Mouse (Mus musculus): ENCODE measurements around the gene Olfr652. TPM values are rescaled to one million over a fixed set of nuclear protein-coding genes. Genes with fewer than 3 reads are reported as not detected.

Olfr652 gene
- total and polyA plus RNA-seq, 3 experiments, result not detected

Other genes with a start within 250 kb of the Olfr652 start
- gene Trim12a, start 245.4 kb upstream of the Olfr652 start, total RNA-seq (2012; rRNA removed), result 11.3 and 14.6 TPM in 2 replicates
- 18.3 and 20.5 TPM in 2 replicates for gene Trim12a, start 245.4 kb upstream of the Olfr652 start, total RNA-seq (2014; rRNA removed)
- 33.4 and 36.6 TPM in 2 replicates for gene Trim12a, start 245.4 kb upstream of the Olfr652 start, polyA plus RNA-seq (2012; ENCODE audit: insufficient read length, low read depth)
- gene Trim34b, start 231.4 kb upstream of the Olfr652 start, total RNA-seq (2012; rRNA removed), result not detected in 2 replicates
- 0.22 TPM in 1 of 2 replicates, not detected in the other for gene Trim34b, start 231.4 kb upstream of the Olfr652 start, total RNA-seq (2014; rRNA removed)
- not detected in 2 replicates for gene Trim34b, start 231.4 kb upstream of the Olfr652 start, polyA plus RNA-seq (2012; ENCODE audit: insufficient read length, low read depth)
- gene Trim12c, start 207.5 kb upstream of the Olfr652 start, total RNA-seq (2012; rRNA removed), result 8.1 and 9.9 TPM in 2 replicates
- 17.7 and 19.1 TPM in 2 replicates for gene Trim12c, start 207.5 kb upstream of the Olfr652 start, total RNA-seq (2014; rRNA removed)
- gene Trim12c, start 207.5 kb upstream of the Olfr652 start, polyA plus RNA-seq (2012; ENCODE audit: insufficient read length, low read depth), result 16.7 and 17.7 TPM in 2 replicates
- gene Trim30b, start 191.0 kb upstream of the Olfr652 start, total RNA-seq (2012; rRNA removed), result 0.97 and 1.1 TPM in 2 replicates
- 4.4 and 5.6 TPM in 2 replicates for gene Trim30b, start 191.0 kb upstream of the Olfr652 start, total RNA-seq (2014; rRNA removed)
- 4.6 and 5.3 TPM in 2 replicates for gene Trim30b, start 191.0 kb upstream of the Olfr652 start, polyA plus RNA-seq (2012; ENCODE audit: insufficient read length, low read depth)
- not detected in 2 replicates for gene Trim30c, start 160.1 kb upstream of the Olfr652 start, total RNA-seq (2012; rRNA removed)
- gene Trim30c, start 160.1 kb upstream of the Olfr652 start, total RNA-seq (2014; rRNA removed), result 0.12 TPM in 1 of 2 replicates, not detected in the other
- gene Trim30c, start 160.1 kb upstream of the Olfr652 start, polyA plus RNA-seq (2012; ENCODE audit: insufficient read length, low read depth), result 0.18 TPM in 1 of 2 replicates, not detected in the other
- gene Trim30a, start 95.7 kb upstream of the Olfr652 start, total RNA-seq (2012; rRNA removed), result 14.1 and 17.1 TPM in 2 replicates
- gene Trim30a, start 95.7 kb upstream of the Olfr652 start, total RNA-seq (2014; rRNA removed), result 41.6 and 48.3 TPM in 2 replicates
- gene Trim30a, start 95.7 kb upstream of the Olfr652 start, polyA plus RNA-seq (2012; ENCODE audit: insufficient read length, low read depth), result 35.2 and 36.7 TPM in 2 replicates
- 7.8 and 8.3 TPM in 2 replicates for gene Trim30d, start 53.1 kb upstream of the Olfr652 start, total RNA-seq (2012; rRNA removed)
- gene Trim30d, start 53.1 kb upstream of the Olfr652 start, total RNA-seq (2014; rRNA removed), result 17.3 and 20.0 TPM in 2 replicates
- 15.4 and 15.6 TPM in 2 replicates for gene Trim30d, start 53.1 kb upstream of the Olfr652 start, polyA plus RNA-seq (2012; ENCODE audit: insufficient read length, low read depth)
- not detected in 2 replicates for gene Olfr651, start 10.8 kb upstream of the Olfr652 start, total RNA-seq (2012; rRNA removed)
- gene Olfr651, start 10.8 kb upstream of the Olfr652 start, total RNA-seq (2014; rRNA removed), result not detected in 2 replicates
- gene Olfr651, start 10.8 kb upstream of the Olfr652 start, polyA plus RNA-seq (2012; ENCODE audit: insufficient read length, low read depth), result not detected in 2 replicates
- not detected in 2 replicates for gene Olfr653, start 16.4 kb downstream of the Olfr652 start, total RNA-seq (2012; rRNA removed)
- gene Olfr653, start 16.4 kb downstream of the Olfr652 start, total RNA-seq (2014; rRNA removed), result not detected in 2 replicates
- gene Olfr653, start 16.4 kb downstream of the Olfr652 start, polyA plus RNA-seq (2012; ENCODE audit: insufficient read length, low read depth), result not detected in 2 replicates
- gene Olfr654, start 26.1 kb downstream of the Olfr652 start, total RNA-seq (2012; rRNA removed), result not detected in 2 replicates
- not detected in 2 replicates for gene Olfr654, start 26.1 kb downstream of the Olfr652 start, total RNA-seq (2014; rRNA removed)
- gene Olfr654, start 26.1 kb downstream of the Olfr652 start, polyA plus RNA-seq (2012; ENCODE audit: insufficient read length, low read depth), result not detected in 2 replicates
- gene Olfr655, start 40.9 kb downstream of the Olfr652 start, total RNA-seq (2012; rRNA removed), result not detected in 2 replicates
- gene Olfr655, start 40.9 kb downstream of the Olfr652 start, total RNA-seq (2014; rRNA removed), result not detected in 2 replicates
- gene Olfr655, start 40.9 kb downstream of the Olfr652 start, polyA plus RNA-seq (2012; ENCODE audit: insufficient read length, low read depth), result 0.76 and 0.80 TPM in 2 replicates
- not detected in 2 replicates for gene Olfr656, start 53.1 kb downstream of the Olfr652 start, total RNA-seq (2012; rRNA removed)
- gene Olfr656, start 53.1 kb downstream of the Olfr652 start, total RNA-seq (2014; rRNA removed), result not detected in 2 replicates
- not detected in 2 replicates for gene Olfr656, start 53.1 kb downstream of the Olfr652 start, polyA plus RNA-seq (2012; ENCODE audit: insufficient read length, low read depth)
- gene Olfr657, start 63.9 kb downstream of the Olfr652 start, total RNA-seq (2012; rRNA removed), result not detected in 2 replicates
- not detected in 2 replicates for gene Olfr657, start 63.9 kb downstream of the Olfr652 start, total RNA-seq (2014; rRNA removed)
- not detected in 2 replicates for gene Olfr657, start 63.9 kb downstream of the Olfr652 start, polyA plus RNA-seq (2012; ENCODE audit: insufficient read length, low read depth)
- not detected in 2 replicates for gene Olfr658, start 86.4 kb downstream of the Olfr652 start, total RNA-seq (2012; rRNA removed)
- gene Olfr658, start 86.4 kb downstream of the Olfr652 start, total RNA-seq (2014; rRNA removed), result not detected in 2 replicates
- not detected in 2 replicates for gene Olfr658, start 86.4 kb downstream of the Olfr652 start, polyA plus RNA-seq (2012; ENCODE audit: insufficient read length, low read depth)
- gene Olfr659, start 105.9 kb downstream of the Olfr652 start, total RNA-seq (2012; rRNA removed), result not detected in 2 replicates
- not detected in 2 replicates for gene Olfr659, start 105.9 kb downstream of the Olfr652 start, total RNA-seq (2014; rRNA removed)
- not detected in 2 replicates for gene Olfr659, start 105.9 kb downstream of the Olfr652 start, polyA plus RNA-seq (2012; ENCODE audit: insufficient read length, low read depth)
- gene Olfr661, start 125.6 kb downstream of the Olfr652 start, total RNA-seq (2012; rRNA removed), result not detected in 2 replicates
- gene Olfr661, start 125.6 kb downstream of the Olfr652 start, total RNA-seq (2014; rRNA removed), result not detected in 2 replicates
- not detected in 2 replicates for gene Olfr661, start 125.6 kb downstream of the Olfr652 start, polyA plus RNA-seq (2012; ENCODE audit: insufficient read length, low read depth)
- 0.08 TPM in 1 of 2 replicates, not detected in the other for gene Usp17le, start 216.6 kb downstream of the Olfr652 start, total RNA-seq (2012; rRNA removed)
- gene Usp17le, start 216.6 kb downstream of the Olfr652 start, total RNA-seq (2014; rRNA removed), result not detected in 2 replicates
- not detected in 2 replicates for gene Usp17le, start 216.6 kb downstream of the Olfr652 start, polyA plus RNA-seq (2012; ENCODE audit: insufficient read length, low read depth)

All from CH12.LX (cell line).